Mouse (Mus musculus) layer of hippocampus, adult 8-10 months (tissue): Measurements from ENCODE around the gene Cgnl1. TPM values are rescaled to one million over a fixed set of nuclear protein-coding genes. Genes with fewer than 3 reads are reported as not detected.
A peak's percentile ranks its signal among the peaks of the same experiment; 100 is the strongest.
"Not testable (repeated sequence)": the region's sequence is repeated elsewhere in the genome, so short reads cannot be mapped to it uniquely, and the experiment has no call there.

Source experiments
- DNase-seq, 2 experiments: peaks; one replicate each; pipeline ENCODE4 v3.0.0; 2022; ENCODE audit warnings: low spot score in 2 of 2
- total RNA-seq, 4 experiments: library from RNA; stranded (reverse); gene quantifications; 2 replicates each; pipeline ENCODE4 v1.2.4; 2022

The Cgnl1 gene
- total RNA-seq, 4 experiments from 2014 or later: 7.9 to 9.2 (median 8.3) TPM

DNA sequence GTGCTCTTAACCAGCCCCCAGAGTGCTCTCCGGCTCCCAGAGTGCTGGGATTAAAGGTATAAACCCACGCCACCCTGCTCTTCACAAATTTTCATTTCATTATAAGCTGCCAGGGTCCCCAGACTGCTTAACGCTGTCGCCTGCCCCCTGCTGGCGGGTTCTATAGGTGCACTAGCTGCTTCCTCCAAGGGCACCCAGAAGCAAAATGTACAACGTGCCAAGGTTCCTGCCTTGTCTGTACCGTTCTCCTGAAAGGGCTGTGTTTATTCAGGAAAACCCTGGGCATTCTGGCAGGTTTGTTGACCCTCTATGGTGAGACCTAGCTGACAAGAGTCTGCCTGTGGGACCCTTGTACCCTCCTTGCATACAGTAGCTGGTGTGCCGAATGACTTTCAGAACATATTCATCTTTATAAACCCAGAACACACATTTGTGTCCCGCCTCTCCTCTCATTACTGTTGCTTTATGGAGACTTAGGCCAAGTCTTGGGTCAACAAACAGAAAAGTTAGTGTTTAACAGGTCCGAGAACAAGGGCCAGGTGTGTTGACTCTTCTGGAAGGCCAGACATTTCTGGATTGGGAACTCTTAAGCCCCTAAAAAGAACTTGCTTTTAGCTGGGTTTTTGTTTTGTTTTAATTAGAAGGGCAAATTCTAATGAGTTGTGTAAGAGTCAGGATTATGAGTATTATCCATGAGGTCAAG is 146.5 kb downstream of the Cgnl1 start:
- peak in 1 of 2 experiments; percentile 62 for DNase-seq

DNA sequence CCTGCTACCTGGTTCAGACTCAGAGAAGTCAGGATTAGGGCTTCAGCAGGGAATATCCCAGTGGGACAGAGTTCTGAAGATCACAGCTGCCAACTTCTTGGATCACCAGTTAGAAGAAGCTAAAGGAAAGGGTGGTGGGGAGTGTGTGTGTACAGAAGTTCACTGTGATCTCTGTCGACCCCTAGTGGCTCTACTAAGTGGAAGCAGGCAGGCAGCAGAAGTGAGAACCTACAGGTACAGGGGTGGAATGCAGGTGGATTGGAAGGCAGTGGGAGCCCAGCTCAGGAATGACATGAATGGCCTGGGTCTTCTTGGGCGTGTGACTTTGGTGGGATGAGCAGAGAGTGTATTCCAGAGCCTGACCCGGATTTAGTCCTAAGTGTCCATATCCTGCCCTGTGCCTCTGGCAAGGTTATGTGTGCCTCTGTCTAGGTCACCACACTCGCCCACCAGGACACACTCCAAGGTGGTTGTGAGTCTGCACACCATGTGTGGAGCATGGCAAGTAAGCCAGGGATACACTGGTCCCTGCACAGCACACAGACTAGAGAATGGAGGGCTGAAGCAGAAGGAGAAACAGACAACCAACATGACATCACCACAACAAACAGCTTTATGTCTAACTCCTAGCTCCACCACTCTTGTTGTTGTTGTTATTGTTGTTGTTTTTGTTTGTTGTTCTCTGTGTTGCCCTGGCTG is 147.4 kb downstream of the Cgnl1 start:
- DNase-seq: no peak

DNA sequence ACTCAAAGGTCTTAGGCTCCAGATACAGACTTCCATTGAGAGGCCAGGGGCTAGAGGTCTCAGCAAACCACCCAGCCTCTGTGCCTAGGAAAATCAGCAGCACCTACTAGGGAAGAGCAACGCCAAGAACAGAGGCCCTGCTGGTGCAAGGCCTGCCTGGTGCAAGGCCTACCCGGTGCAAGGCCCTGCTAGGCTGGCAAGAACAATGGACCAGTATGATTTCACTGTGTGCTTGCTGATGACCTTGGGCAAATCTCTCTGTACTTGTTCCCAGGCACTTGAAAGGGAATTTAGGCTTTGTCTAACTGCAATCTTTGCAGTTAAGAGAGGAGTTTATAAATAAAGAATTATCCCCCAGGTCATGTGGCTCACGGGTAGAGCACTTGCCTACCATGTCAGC is 148.8 kb downstream of the Cgnl1 start:
- DNase-seq: no peak

DNA sequence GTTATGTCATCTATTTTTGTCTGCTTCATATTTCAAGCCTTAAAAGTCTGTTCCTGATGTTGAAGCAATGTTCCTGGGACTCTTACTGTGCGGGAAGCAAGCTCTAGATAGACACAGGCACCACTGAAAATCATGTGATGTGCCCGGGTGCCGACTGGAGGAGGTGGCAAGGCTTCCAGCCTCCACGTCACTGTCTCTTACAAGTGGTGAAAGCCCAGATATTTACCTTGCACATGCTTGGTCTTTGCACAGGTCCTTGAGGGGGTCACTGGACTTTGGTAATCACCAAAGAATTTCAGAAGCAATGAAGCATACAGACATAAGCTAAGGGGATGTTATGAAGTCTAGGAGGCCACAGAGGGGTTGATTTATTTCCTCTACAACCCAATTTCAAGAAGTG is 149.4 kb downstream of the Cgnl1 start:
- no peak for DNase-seq

DNA sequence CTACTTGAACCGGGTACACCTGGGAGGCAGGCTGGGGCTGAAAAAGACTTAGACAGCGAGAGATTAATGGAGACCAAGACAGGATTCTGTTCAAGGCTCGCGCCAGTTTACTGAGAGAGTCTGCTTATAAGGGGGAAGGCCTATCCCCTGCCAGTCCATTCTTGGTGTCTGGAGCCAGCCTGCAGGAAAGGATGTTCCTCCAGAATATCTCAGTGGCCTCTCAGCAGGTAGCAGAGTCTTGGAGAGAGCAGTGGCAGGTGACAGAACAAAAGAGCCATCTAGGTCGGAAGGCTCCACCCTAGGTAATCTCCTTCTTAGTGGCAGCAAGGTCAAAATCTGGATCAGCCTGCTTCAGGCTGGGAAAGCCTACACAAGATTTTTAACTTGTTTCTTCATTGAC is 151.3 kb downstream of the Cgnl1 start:
- not testable (repeated sequence) for DNase-seq

DNA sequence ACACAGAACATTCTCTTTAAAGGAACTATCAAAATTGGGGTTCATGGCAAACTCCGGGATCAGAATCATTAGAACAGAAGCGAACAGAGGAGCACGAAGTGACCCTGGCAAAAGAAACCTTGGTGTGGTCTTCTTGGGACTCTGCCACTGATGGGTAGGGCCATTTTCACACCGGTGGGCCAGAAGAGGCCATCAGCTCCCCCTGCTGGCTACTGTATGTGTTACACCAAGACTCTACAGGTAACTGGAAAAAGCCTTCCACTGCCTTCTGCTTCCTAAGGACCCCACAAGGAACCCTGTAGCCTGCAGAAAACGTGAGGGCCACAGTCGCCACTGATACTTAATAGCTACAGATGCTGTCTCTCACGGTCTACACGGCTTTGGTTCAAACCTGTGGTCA is 154.0 kb downstream of the Cgnl1 start:
- DNase-seq: no peak

DNA sequence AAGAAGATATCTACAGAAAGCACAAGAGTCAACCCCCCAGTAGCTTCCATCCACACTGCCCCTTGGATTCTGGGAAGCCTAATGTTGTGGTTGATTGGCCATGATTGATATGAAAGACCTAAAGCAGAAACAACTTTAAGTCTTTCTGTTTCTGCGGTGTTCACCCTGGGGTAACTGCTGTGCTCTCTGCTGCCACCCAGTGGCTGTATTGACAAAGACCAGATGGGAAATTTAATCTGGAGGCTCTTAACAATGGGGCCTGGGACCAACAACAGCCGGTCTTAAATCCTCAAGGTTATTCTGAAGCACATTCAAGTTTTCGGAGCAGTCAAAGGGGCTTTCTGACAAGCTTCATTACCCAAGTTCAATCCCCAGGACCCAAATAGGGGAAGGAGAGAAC is 155.2 kb downstream of the Cgnl1 start:
- peak; percentile 30 to 72 for DNase-seq

DNA sequence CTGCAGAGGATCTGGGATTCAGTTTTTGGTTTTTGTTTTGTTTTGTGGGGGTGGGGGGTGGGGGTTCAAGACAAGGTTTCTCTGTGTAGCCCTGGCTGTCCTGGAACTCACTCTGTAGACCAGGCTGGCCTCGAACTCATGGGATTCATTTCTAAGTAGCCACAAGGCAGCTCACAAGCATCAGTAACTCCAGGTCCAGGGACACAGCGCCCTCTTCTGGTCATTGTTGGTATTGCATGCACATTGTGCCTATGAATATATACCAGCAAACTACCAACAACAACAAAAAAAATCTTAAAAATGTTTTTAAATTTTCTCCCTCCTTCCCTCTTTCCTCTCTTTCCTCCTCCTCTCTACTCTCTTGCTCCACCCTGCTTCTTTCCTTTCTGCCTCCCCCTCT is 156.8 kb downstream of the Cgnl1 start:
- DNase-seq: no peak

DNA sequence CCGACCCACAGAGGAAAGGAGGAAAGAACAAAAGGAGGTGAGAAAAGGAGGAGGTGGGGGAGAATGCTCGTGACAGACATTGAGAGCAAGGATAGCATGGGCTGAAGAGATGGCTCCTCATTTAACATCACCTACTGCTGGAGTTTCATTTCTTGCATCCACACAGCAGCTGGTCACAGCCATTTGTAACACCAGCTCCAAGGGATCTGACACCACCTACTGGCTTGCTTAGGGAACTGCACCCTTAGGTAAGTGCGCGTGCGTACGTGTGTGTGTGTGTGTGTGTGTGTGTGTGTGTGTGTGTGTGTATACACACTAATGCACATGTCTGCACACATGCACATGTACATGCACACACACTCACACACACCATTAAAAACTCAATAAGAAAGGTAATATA is 158.4 kb downstream of the Cgnl1 start:
- DNase-seq: no peak

DNA sequence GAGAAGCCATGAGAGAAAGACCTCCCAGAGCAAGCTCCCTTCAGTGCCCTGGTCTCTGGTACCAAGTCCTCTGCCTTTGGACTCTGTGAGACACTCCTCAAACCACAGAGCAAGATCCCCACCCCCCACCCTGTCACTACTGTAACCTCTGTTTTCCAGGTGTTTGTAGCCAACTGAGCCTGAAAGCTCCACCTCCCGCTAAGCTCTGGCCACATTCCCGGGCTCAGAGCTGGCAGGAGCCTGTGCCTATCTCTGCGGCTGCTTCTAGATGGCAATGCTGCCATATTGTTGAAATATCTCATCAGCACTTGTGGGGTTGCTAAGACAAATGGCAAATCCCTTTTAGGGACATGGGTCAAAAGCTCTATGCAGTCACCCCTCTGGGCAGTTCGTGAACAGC is 159.5 kb downstream of the Cgnl1 start:
- no peak for DNase-seq

DNA sequence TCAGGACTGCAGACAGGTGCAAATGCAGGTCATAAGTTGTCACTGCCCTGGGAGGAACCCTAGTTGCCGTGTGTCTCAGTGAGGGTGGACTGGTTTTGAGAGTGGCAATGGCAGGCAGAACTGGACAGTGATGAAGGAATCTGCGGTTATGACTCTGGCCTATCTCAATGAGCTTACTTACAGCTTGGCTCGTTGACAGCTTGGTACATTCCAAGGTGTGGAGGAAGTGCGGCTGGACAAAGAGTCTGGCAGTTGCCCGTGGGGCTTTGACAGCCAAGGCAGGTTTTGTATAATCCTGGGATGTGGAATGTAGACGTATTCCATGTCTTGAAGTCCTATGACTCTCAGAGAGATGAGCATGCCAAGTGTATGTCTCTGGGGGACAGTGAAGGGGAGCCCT is 162.4 kb downstream of the Cgnl1 start:
- DNase-seq: no peak

DNA sequence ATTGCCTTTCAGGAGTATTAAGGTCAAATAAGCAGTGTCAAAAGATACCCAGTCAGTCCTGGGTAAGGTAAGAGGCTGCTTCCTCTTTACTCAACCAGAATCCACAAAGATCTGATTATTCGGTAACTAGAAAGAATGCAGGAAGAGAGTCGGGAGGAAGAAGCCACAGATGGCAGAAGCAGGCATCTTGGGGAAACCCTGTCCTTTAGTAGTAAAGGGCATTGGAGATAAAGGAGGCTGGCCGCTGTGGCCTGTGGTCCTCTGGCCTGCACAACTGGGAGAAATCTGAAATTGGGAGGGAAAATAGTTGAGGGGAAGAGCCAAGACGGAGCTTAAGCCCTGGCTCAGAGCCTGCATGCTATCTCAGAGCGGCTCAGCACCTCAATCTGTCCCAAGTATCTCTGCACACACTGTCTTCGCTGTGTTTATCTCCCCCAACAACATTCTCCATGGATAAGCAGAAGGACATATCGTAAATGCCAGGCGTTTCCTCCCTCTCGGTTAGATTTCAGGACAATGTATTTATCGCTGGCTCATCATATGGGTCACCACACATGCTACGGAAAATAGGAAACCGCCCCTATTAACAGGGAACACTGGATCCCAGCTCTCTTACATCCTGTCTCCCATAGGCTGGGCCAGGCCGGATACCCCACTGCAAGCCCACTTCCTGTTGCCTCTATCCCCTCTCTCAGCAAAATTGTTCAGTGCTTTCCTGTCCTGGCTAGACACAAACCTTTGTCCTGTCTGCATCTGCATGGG is 164.9 kb downstream of the Cgnl1 start:
- no peak for DNase-seq

DNA sequence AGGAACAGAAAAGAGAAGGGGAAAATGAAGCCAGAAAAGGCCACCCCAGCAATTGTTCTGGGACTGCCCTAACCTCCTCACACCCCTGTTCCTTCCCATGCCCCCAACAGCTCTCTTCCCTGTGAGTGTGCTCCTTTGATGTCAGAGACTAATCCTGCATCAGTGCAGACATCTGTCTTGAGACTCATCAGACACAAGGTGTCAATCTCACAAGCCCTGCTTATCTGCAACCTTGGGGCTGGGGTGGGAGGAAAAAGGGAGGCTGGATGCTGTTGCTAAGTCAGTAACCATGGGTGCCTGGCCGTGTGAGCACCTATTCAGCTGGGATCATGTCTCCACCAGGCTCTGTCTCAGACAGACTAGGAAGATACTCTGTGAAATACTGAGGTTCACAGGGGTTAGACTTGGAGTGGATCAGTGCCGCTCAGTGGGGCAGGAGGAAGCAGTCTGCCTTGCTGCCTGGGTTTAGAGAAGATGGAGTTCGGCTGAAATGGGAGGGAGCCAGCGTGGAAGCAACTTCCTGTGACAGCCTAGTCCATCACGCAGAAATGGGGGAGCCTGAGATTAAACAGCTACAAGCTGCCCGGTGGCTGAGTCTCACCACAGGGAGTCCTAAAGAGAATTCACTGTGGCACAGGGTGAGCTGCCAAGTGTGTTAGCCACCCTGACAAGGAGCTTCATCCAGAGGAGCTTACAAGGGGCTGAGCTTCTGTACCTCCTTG is 166.3 kb downstream of the Cgnl1 start:
- no peak for DNase-seq

DNA sequence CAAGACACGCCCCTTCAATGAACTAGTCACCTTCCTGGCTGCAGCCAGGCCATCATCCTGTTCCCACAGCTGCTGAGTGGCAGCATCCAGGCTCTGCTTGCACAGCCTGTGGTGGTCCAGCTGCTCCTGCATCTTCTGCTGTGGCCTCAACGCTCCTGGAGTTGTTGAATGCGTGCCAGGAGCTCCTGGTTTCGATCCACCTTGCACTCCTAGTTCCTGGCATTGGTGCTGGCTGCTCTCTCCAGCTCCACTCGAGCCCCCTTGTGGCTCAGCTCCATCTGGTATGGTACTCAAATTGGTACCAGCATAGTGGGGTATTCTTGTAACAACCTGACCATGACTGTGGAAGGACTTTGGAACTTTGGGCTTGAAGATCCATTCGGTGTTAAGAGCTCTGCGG is 171.5 kb downstream of the Cgnl1 start:
- no peak for DNase-seq

DNA sequence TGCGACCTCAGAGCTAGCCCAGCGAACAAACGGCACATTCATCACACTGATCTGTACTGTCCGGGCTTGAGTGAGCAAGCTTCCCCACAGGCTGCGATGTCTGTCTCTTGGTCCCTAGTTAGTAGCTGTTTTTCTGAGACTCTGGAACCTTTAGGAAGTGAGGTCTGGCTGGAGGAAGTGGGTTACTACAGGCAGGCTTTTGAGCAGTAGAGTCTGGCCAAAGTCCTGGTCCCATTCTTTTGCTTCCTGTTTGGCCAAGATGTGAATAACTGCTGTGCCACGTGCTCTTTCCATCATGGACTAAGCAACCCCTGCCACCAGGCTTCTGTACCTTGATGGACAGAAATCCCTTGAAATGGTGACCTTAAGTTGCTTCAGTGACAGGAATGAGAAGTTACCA is 174.5 kb downstream of the Cgnl1 start:
- no peak for DNase-seq

DNA sequence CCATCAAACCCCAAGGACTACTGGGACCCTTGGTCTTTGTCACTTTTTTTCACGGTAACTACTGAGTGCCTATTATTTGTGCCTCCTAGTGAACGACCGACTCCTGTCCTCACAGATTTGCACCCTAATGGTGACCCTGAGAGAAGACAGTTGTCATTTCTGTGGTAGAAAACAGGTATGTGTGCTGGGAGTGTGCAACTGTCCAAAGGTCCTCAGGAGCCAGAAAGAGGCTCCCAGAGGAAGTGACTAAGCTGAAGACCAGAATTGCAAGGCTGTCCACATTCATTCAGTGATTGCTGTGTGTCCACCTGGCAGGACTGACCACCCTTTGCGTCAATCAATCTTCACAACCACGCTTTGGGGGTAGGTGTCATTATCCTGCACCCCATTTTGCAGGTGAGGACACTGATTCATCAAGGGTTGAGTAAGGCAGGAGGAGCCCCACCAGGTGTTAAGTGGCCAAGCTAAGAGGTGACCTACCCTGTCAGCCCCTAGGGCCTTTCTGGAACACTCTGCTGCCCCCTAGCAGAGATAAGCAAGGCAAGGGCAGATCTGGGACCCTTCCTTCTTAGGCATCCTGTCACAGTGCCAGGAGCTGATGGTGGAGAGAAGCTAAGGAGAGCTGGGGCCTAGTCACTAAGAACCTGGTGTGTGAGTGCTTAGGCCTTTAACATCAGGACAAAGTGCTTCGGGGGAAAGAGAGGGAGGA is 178.7 kb downstream of the Cgnl1 start:
- no peak for DNase-seq

DNA sequence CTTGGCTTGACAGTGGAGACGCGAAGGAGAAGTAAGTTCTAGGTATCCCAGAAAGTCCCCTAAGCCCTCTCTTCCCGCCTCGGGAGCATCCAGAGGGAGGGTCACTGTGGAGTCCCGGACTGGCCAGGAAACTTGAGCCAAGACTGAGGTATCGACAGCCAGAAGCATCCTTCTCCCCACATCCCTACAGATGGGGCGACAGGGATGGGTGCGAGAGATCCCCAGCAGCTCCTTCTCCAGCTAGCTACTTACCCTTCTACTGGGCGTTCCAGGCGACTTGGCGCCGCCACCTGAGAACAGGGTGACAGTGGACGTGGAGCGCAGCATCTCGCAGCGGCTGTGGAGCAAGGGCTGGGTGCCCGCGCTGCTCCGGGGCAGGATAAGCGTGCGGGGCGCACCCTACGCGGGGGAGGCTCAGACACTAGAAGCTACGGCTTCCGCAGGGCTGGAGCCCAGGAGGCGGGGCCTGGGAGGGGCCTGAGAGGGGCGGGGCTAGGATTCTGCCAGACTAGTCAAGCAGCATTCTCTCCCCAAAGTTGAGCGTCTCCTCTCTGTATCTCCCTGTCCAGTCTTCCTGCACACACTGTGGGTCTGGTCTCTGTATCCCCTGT is 179.4 kb downstream of the Cgnl1 start, which contains the start of gene Myzap:
TSS of gene Myzap (minus strand) at position 423 of the 611 bp plus-strand sequence.
- DNase-seq: peak; percentile 19 to 46

DNA sequence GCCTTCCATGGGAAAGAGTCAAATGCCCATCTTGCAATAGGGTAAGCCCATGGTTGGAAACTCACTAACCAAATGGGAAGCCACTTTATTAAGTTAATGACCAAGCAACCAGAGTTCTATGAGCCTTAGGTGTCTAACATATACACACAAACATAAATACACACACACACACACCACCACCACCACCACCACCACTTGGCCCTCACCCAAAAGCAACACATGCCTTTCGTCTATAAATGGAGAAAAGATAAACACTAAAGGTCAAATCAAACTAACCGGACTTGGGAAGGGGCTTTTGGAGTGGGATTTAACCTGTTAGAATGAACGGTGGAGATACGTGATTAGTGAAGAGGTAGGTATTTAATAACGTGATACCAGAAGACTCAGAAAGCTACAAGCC is 180.3 kb downstream of the Cgnl1 start:
- no peak for DNase-seq

DNA sequence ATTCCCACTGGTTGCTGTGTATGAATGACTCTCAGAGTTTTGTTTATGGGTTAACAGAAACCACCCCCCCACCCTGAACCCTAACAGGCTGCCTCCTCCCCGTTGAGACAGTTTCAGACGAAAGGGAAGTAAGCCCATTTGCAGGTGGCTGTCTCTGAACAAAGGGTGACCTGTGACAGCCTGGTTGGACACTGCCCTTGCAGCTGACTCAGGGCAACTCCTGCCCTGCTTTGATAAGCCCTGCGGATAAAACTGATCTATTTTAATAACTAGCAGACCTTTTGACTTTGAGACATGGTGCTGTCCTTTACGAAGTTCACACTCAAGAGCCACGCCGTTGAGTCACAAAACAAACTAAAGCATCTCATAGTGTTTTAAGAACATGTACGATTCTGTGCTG is 181.6 kb downstream of the Cgnl1 start:
- no peak for DNase-seq

DNA sequence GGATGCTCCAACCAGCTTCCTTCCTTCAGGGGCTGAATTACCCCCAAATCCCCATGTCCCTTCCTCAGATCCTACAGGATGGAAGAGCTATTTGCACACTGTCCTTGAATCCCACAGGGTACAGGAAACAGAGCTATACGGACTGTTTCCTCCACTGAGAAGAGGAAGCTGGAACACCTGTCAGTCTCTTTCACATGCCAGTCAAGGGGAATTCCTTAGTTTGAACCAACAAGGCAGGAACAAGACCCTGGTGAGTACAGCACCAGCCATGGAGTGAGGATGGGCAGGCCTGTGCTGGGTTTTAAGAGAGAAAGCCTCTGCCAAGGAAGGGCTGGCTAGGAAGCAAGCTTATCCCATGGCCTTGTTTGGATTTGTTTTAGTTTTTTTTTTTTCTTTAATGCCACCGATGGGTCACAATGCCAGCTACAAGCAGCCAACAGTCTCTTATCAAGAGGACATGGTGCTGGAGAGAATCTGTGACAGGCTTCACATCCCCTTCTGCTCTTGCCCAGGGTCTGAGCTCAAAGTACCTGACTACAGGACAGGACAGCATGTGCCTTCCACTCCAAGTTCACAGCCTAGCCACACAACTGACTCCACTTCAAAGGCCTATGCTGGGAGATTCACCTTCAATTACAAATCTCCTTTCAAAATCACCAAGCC is 182.3 kb downstream of the Cgnl1 start:
- DNase-seq: no peak
